Mouse (Mus musculus) liver, postnatal 0 days (tissue): Measurements from ENCODE around the gene Frat1.

Experiments
- CTCF ChIP-seq: sonication (generic); IDR thresholded peaks from 2 replicates; pipeline ENCODE4 v1.5.1; 2016; ENCODE audit warnings: antibody characterized with exemption, low read depth
- EP300 ChIP-seq: IDR thresholded peaks from 2 replicates; pipeline ENCODE4 v1.6.1; 2016; ENCODE audit warnings: antibody characterized with exemption, low read depth, mild to moderate bottlenecking

DNA sequence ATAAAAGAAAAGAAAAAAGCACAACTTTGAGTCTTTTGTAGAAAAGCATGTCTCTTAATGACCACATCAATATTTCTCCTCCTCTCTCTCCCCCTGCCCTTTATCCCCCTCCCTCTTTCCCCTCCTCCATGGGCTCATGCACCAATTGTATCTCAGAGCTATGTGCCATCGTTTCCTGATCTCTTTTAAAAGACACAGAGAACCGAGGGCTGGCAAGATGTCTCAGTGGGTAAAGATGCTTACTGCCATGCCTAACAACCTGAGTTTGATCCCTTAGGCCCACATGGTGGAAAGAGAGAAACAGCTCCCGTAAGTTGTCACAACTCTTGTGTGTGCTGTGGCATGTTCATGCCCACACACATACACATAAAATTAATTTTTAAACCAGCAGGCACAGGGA, 6.9 kb downstream of the Frat1 start:
- TF ChIP-seq CTCF (no peak), EP300 (no peak)
